Mouse (Mus musculus) thymus, adult 2 months (tissue): ENCODE measurements around the gene Daam1.

ENCODE experiments used
- CTCF ChIP-seq: fragments of 200-500 bp; IDR thresholded peaks from 2 replicates; pipeline ENCODE4 v1.5.1; 2012; ENCODE audit warnings: mild to moderate bottlenecking, control low read depth, low read length, moderate library complexity, borderline replicate concordance; ENCODE audit not compliant: control insufficient read depth, poor library complexity, insufficient read depth; ENCODE audit errors: extremely low read depth
- POLR2A ChIP-seq: fragments of 200-500 bp; IDR thresholded peaks from 2 replicates; pipeline ENCODE4 v1.6.1; 2012; ENCODE audit warnings: mild to moderate bottlenecking, low read length, control low read depth, moderate library complexity; ENCODE audit not compliant: control insufficient read depth, poor library complexity, insufficient read depth; ENCODE audit errors: extremely low read depth

GRCm38 (mm10) chr12:71874984-71875383 is 44.1 kb downstream of the Daam1 start:
- TF ChIP-seq POLR2A (no peak), CTCF (no peak)
